Mouse (Mus musculus): Measurements from ENCODE around the gene Ttll11.

GRCm38 (mm10) chr2:35776935-35777334 lies 202.8 kb downstream of the Ttll11 start:
- no peak for TF ChIP-seq CTCF (IDR thresholded peaks at IDR 0.05; ENCODE audit: low read depth)
- TF ChIP-seq EP300 (IDR thresholded peaks at IDR 0.05; ENCODE audit: low read depth), result no peak
